Comparison of ENCODE assay signal across 24 mouse cellular contexts in the genomic region with DNA sequence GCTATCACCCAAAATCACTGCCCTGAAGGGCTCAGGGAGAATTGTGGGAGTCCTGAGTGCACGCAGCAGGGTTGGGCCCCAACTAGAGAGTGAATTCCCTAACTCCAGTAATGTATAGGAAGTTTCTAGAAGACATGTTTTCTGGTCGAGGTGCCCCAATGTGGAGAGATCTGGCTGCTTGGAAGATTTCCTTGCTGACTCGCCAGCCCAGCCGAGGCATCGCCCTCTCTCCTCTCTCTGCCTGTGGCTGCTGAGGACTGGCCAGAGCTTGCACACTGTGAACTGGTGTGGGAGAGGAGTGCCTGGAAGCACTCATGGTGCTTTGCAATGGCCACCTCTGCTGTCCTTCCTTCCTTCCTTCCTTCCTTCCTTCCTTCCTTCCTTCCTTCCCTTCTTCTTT. TPM values are rescaled to one million over a fixed set of nuclear protein-coding genes. Genes with fewer than 3 reads are reported as not detected.
DNase-seq lines count a peak whose midpoint lies in the region; ATAC-seq and TF ChIP-seq lines count a peak whose summit lies in the region.
"Had no signal": no experiment of that assay in that cellular context is flagged by ENCODE, and none has a peak within 500 bp of the region (broad histone marks: within the 10 kb centered on the region; RNA-seq: fewer than 3 reads in every experiment).

No protein-coding gene starts in this region.

- TF ChIP-seq EP300 in ES-Bruce4 (IDR thresholded peaks at IDR 0.05; ENCODE audit: insufficient read depth, low read depth, low read length), result no peak
- no peak for TF ChIP-seq EP300 in stomach, postnatal 0 days (optimal IDR thresholded peaks at IDR 0.05)

- ATAC-seq in stomach, postnatal 0 days (ENCODE audit: low FRiP score, low TSS enrichment), result no peak
- no peak for ATAC-seq in kidney, embryonic 14.5 days (ENCODE audit: low FRiP score, low TSS enrichment)
- ATAC-seq: forebrain, embryonic 15.5 days; intestine, embryonic 16.5 days; Patski had no signal

- peaks cover 9% of the 10 kb centered on the region for H3K4me1 ChIP-seq in ES-Bruce4 (ENCODE audit: control insufficient read depth, insufficient read depth, low read length)
- H3K4me1 ChIP-seq in stomach, postnatal 0 days (replicated peaks; ENCODE audit: control insufficient read depth, insufficient read depth), result no peaks in the 10 kb centered on the region
- no peaks in the 10 kb centered on the region for H3K4me1 ChIP-seq in kidney, embryonic 14.5 days (ENCODE audit: control insufficient read depth, insufficient read depth, low read length)
- H3K4me1 ChIP-seq: embryonic facial prominence, embryonic 12.5 days; embryonic facial prominence, embryonic 15.5 days; forebrain, embryonic 12.5 days; forebrain, embryonic 15.5 days; hindbrain, embryonic 12.5 days; hindbrain, embryonic 15.5 days had no signal

- H3K4me2 ChIP-seq in stomach, postnatal 0 days (replicated peaks; ENCODE audit: low read depth), result no peak overlapping the region
- H3K4me2 ChIP-seq in kidney, embryonic 14.5 days (replicated peaks; ENCODE audit: low read depth, low read length), result no peak overlapping the region
- H3K4me2 ChIP-seq: embryonic facial prominence, embryonic 12.5 days; embryonic facial prominence, embryonic 15.5 days; forebrain, embryonic 12.5 days; forebrain, embryonic 15.5 days; heart, embryonic 11.5 days; hindbrain, embryonic 12.5 days; hindbrain, embryonic 15.5 days had no signal

- H3K27me3 ChIP-seq in ES-Bruce4 (ENCODE audit: control insufficient read depth, insufficient read depth, low read length, poor library complexity, severe bottlenecking), result no peaks in the 10 kb centered on the region
- no peaks in the 10 kb centered on the region for H3K27me3 ChIP-seq in stomach, postnatal 0 days (ENCODE audit: control insufficient read depth, insufficient read depth, low read length)
- H3K27me3 ChIP-seq in kidney, embryonic 14.5 days (ENCODE audit: control insufficient read depth, insufficient read depth, low read length), result no peaks in the 10 kb centered on the region
- H3K27me3 ChIP-seq: embryonic facial prominence, embryonic 12.5 days; embryonic facial prominence, embryonic 15.5 days; forebrain, embryonic 12.5 days; forebrain, embryonic 15.5 days; hindbrain, embryonic 12.5 days; hindbrain, embryonic 15.5 days; Patski had no signal

- H3K4me3 ChIP-seq in ES-Bruce4 (ENCODE audit: low read depth, low read length), result no peak overlapping the region
- H3K4me3 ChIP-seq in stomach, postnatal 0 days (ENCODE audit: low read depth, low read length), result no peak overlapping the region
- no peak overlapping the region for H3K4me3 ChIP-seq in kidney, embryonic 14.5 days (ENCODE audit: low read length)
- H3K4me3 ChIP-seq: embryonic facial prominence, embryonic 12.5 days; embryonic facial prominence, embryonic 15.5 days; erythroblast, embryonic 14.5 days; forebrain, embryonic 12.5 days; forebrain, embryonic 15.5 days; hindbrain, embryonic 12.5 days; hindbrain, embryonic 15.5 days had no signal

- TF ChIP-seq CTCF in ES-Bruce4 (IDR thresholded peaks at IDR 0.05; ENCODE audit: low read depth, low read length), result no peak
- no peak for TF ChIP-seq CTCF in stomach, postnatal 0 days (IDR thresholded peaks at IDR 0.05; ENCODE audit: low read depth)

- DNase-seq in ZHBTc4 (ENCODE audit: low read depth, low spot score), result peak; percentile 47
- no peak for DNase-seq in stomach, postnatal 0 days (ENCODE audit: low spot score)
- DNase-seq in lung, postnatal 36 days, result no peak
- DNase-seq in testis, postnatal 10 days (ENCODE audit: low spot score), result no peak
- DNase-seq: adrenal gland, adult 2 months; adrenal gland, postnatal 14 days; cerebellum, adult 11 months; cerebellum, adult 2 months; cerebellum, adult 9-11 months; cerebellum, postnatal 25 days; gastrocnemius, postnatal 14 days; heart, adult 11 months had no signal

- no peaks in the 10 kb centered on the region for H3K9me3 ChIP-seq in ES-Bruce4 (replicated peaks; ENCODE audit: control insufficient read depth, insufficient read depth, low read length, poor library complexity, severe bottlenecking)
- H3K9me3 ChIP-seq in stomach, postnatal 0 days (ENCODE audit: control insufficient read depth, low read length), result no peaks in the 10 kb centered on the region
- no peaks in the 10 kb centered on the region for H3K9me3 ChIP-seq in kidney, embryonic 14.5 days (ENCODE audit: control insufficient read depth, low read length)
- H3K9me3 ChIP-seq: embryonic facial prominence, embryonic 12.5 days; embryonic facial prominence, embryonic 15.5 days; forebrain, embryonic 12.5 days; forebrain, embryonic 15.5 days; hindbrain, embryonic 12.5 days; hindbrain, embryonic 15.5 days had no signal

- WGBS in stomach, postnatal 0 days, result 65% methylated on average over 5 of the region's 5 CpGs
- WGBS in kidney, embryonic 14.5 days, result 79% methylated on average over 5 of the region's 5 CpGs

- no peak for TF ChIP-seq POLR2A in ES-Bruce4 (IDR thresholded peaks at IDR 0.05; ENCODE audit: insufficient read depth, low read length)

- peak overlapping the region; percentile 87 for H3K27ac ChIP-seq in ES-Bruce4 (ENCODE audit: insufficient read depth, low read length)
- peak overlapping the region; percentile 40; the same call in 1 of the 2 replicates for H3K27ac ChIP-seq in stomach, postnatal 0 days (replicated peaks)
- H3K27ac ChIP-seq in kidney, embryonic 14.5 days (ENCODE audit: low read depth, low read length), result no peak overlapping the region
- H3K27ac ChIP-seq: embryonic facial prominence, embryonic 12.5 days; embryonic facial prominence, embryonic 15.5 days; forebrain, embryonic 12.5 days; forebrain, embryonic 15.5 days; hindbrain, embryonic 12.5 days; hindbrain, embryonic 15.5 days had no signal

- no peaks in the 10 kb centered on the region for H3K36me3 ChIP-seq in ES-Bruce4 (ENCODE audit: control insufficient read depth, insufficient read depth, low read length, poor library complexity, severe bottlenecking)
- H3K36me3 ChIP-seq in stomach, postnatal 0 days (ENCODE audit: control insufficient read depth, insufficient read depth, low read length), result no peaks in the 10 kb centered on the region
- H3K36me3 ChIP-seq in kidney, embryonic 14.5 days (ENCODE audit: control insufficient read depth, insufficient read depth, low read length), result no peaks in the 10 kb centered on the region
- H3K36me3 ChIP-seq: embryonic facial prominence, embryonic 12.5 days; embryonic facial prominence, embryonic 15.5 days; forebrain, embryonic 12.5 days; forebrain, embryonic 15.5 days; hindbrain, embryonic 12.5 days; hindbrain, embryonic 15.5 days had no signal

- H3K9ac ChIP-seq in ES-Bruce4 (ENCODE audit: low read depth, poor library complexity, severe bottlenecking), result no peak overlapping the region
- H3K9ac ChIP-seq in stomach, postnatal 0 days (ENCODE audit: low read length), result no peak overlapping the region
- no peak overlapping the region for H3K9ac ChIP-seq in kidney, embryonic 14.5 days (ENCODE audit: low read depth, low read length)
- H3K9ac ChIP-seq: embryonic facial prominence, embryonic 12.5 days; embryonic facial prominence, embryonic 15.5 days; forebrain, embryonic 12.5 days; forebrain, embryonic 15.5 days; hindbrain, embryonic 12.5 days; hindbrain, embryonic 15.5 days had no signal

RNA-seq across cellular contexts. Expression of a gene that starts 7.0 kb away (rescaled TPM):
- 3.6 and 4.7 TPM in 2 replicates for polyA plus RNA-seq in ES-Bruce4 (2011; ENCODE audit: insufficient read depth, insufficient read length, low read depth, missing spikeins)
- polyA plus RNA-seq in stomach, postnatal 0 days (2015; fragmentation: Nextera tagmentation; extraction: Ambion mirVana), result 2.7 TPM in 2 replicates
- polyA plus RNA-seq in kidney, embryonic 14.5 days (2014; fragmentation: Nextera tagmentation; extraction: Ambion mirVana), result 0.60 and 0.61 TPM in 2 replicates

RNA-seq across cellular contexts. Expression of a gene that starts 49.7 kb away (rescaled TPM):
- polyA plus RNA-seq in ES-Bruce4 (2011; ENCODE audit: insufficient read depth, insufficient read length, low read depth, missing spikeins), result 35.2 and 39.6 TPM in 2 replicates
- 28.3 and 28.4 TPM in 2 replicates for polyA plus RNA-seq in stomach, postnatal 0 days (2015; fragmentation: Nextera tagmentation; extraction: Ambion mirVana)
- 64.3 and 72.1 TPM in 2 replicates for polyA plus RNA-seq in kidney, embryonic 14.5 days (2014; fragmentation: Nextera tagmentation; extraction: Ambion mirVana)
